Mouse (Mus musculus) liver, adult 2 months (tissue): ENCODE measurements around the gene E2f1. TPM values are rescaled to one million over a fixed set of nuclear protein-coding genes. Genes with fewer than 3 reads are reported as not detected.

ENCODE experiments used
- DNase-seq: peaks from one replicate; pipeline ENCODE4 v3.0.0-alpha.2; 2011; ENCODE audit warnings: low read depth, low spot score; ENCODE audit errors: extremely low read depth
- H3K27ac ChIP-seq: fragments of 200-500 bp; replicated peaks from 2 replicates; pipeline ENCODE4 v1.5.1; 2012; ENCODE audit warnings: low read depth, mild to moderate bottlenecking, control low read depth, inconsistent platforms, low read length; ENCODE audit not compliant: insufficient read depth
- H3K27me3 ChIP-seq: fragments of 200-500 bp; 2 replicates; pipeline ENCODE4 v1.6.1; 2012; ENCODE audit warnings: mild to moderate bottlenecking, moderate library complexity, low read length, inconsistent platforms; ENCODE audit not compliant: control insufficient read depth, insufficient read depth
- H3K36me3 ChIP-seq: fragments of 200-500 bp; 2 replicates; pipeline ENCODE4 v1.6.1; 2012; ENCODE audit warnings: low read length, inconsistent platforms; ENCODE audit not compliant: control insufficient read depth, insufficient read depth
- H3K4me1 ChIP-seq: fragments of 200-500 bp; 2 replicates; pipeline ENCODE4 v1.6.1; 2011; ENCODE audit warnings: low read length; ENCODE audit not compliant: control insufficient read depth, insufficient read depth
- H3K4me3 ChIP-seq: fragments of 200-500 bp; 2 replicates; pipeline ENCODE4 v1.5.1; 2011; ENCODE audit warnings: low read depth, mild to moderate bottlenecking, control low read depth, low read length, moderate library complexity; ENCODE audit not compliant: insufficient read depth
- H3K79me2 ChIP-seq: fragments of 200-500 bp; 2 replicates; pipeline ENCODE4 v1.6.1; 2012; ENCODE audit warnings: inconsistent platforms, mild to moderate bottlenecking, low read length, moderate library complexity; ENCODE audit not compliant: control insufficient read depth, insufficient read depth
- H3K9ac ChIP-seq: fragments of 200-500 bp; 2 replicates; pipeline ENCODE4 v1.6.1; 2012; ENCODE audit warnings: low read depth, mild to moderate bottlenecking, control low read depth, inconsistent platforms, low read length
- CTCF ChIP-seq: fragments of 200-500 bp; IDR thresholded peaks from 2 replicates; pipeline ENCODE4 v1.5.1; 2011; ENCODE audit warnings: low read depth, low read length, control low read depth
- POLR2A ChIP-seq: fragments of 200-500 bp; IDR thresholded peaks from 2 replicates; pipeline ENCODE4 v1.6.1; 2011; ENCODE audit warnings: low read length, control low read depth; ENCODE audit not compliant: insufficient read depth; ENCODE audit errors: extremely low read depth
- WGBS: fragments of 180-500 bp; shearing (Covaris S2); methylation state at CpG from one replicate; pipeline ENCODE4 v1.1.7; 2018; 5-methylcytosine and 5-hydroxymethylcytosine counted together
- polyA plus RNA-seq: library from polyadenylated mRNA; depleted of rRNA; stranded (reverse); fragments of >200 nt; gene quantifications from 2 replicates; pipeline ENCODE4 v1.2.3, GENCODE M21; 2012; rRNA removed
- total RNA-seq: library from RNA; depleted of rRNA; stranded (reverse); fragments of >200 nt; gene quantifications from 2 replicates; pipeline ENCODE4 v1.2.3, GENCODE M21; 2014; rRNA removed

The E2f1 gene
- total and polyA plus RNA-seq, 2 experiments = 1.1 to 2.4 TPM

- TF ChIP-seq POLR2A (no peak), CTCF (no peak)
- H3K79me2 ChIP-seq = no peaks in the 10 kb centered on the region; the same call in 1 of the 2 replicates
- H3K9ac ChIP-seq = no peak overlapping the region
- DNase-seq = no peak
- no peaks in the 10 kb centered on the region for H3K27me3 ChIP-seq
- peaks cover 45% of the 10 kb centered on the region for H3K36me3 ChIP-seq
- no peaks in the 10 kb centered on the region for H3K4me1 ChIP-seq
- H3K4me3 ChIP-seq = no peak overlapping the region
- no peak overlapping the region for H3K27ac ChIP-seq
Observed at GRCm38 (mm10) chr2:154521449-154521848, 48.2 kb downstream of the E2f1 start.

DNA sequence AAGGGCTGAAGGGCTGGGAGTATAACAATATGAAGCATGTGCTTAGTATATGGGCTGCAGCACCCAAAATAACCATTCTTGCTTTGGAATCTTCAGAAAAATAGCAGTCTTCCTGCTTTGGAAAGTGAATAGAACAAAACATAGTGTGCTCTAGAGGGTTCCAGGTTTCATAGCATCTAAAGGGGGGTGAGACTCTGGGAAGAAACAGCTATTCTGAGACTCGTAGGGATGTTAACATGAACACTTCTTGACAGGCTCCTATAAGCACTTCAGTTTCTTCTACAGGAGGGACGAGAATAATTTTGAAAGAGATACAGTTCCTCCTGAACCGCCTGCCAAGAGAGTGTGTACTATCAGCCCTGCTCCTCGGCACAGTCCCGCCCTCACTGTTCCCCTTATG lies 52.3 kb downstream of the E2f1 start:
- WGBS = 92% methylated on average over 5 of the region's 5 CpGs
- no peaks in the 10 kb centered on the region for H3K79me2 ChIP-seq
- TF ChIP-seq POLR2A (no peak), CTCF (no peak)
- no peak overlapping the region for H3K9ac ChIP-seq
- no peak for DNase-seq
- no peaks in the 10 kb centered on the region for H3K4me1 ChIP-seq
- H3K36me3 ChIP-seq = peaks cover 27% of the 10 kb centered on the region
- H3K4me3 ChIP-seq = no peak overlapping the region
- H3K27me3 ChIP-seq = no peaks in the 10 kb centered on the region
- H3K27ac ChIP-seq = no peak overlapping the region

GRCm38 (mm10) chr2:154516944-154517343 lies 52.7 kb downstream of the E2f1 start:
- TF ChIP-seq POLR2A = no peak
- no peak for TF ChIP-seq CTCF
- H3K27me3 ChIP-seq = no peaks in the 10 kb centered on the region
- no peak overlapping the region for H3K4me3 ChIP-seq
- DNase-seq = no peak
- H3K36me3 ChIP-seq = peaks cover 28% of the 10 kb centered on the region
- WGBS = 80% methylated on average over 3 of the region's 3 CpGs
- H3K79me2 ChIP-seq = no peaks in the 10 kb centered on the region
- H3K9ac ChIP-seq = no peak overlapping the region
- no peaks in the 10 kb centered on the region for H3K4me1 ChIP-seq
- no peak overlapping the region for H3K27ac ChIP-seq

- 85% methylated on average over 3 of the region's 3 CpGs for WGBS
- no peak for DNase-seq
Observed at GRCm38 (mm10) chr2:154510141-154510540, 59.6 kb downstream of the E2f1 start.

More at GRCm38 (mm10) chr2:154510141-154510540, 59.6 kb downstream of the E2f1 start:
- Histone ChIP-seq H3K36me3 (peaks cover 19% of the 10 kb centered on the region), H3K27ac (no peak overlapping the region), H3K4me3 (no peak overlapping the region), H3K9ac (no peak overlapping the region), H3K79me2 (no peaks in the 10 kb centered on the region), H3K4me1 (peaks cover 4% of the 10 kb centered on the region), H3K27me3 (no peaks in the 10 kb centered on the region)
- no peak for TF ChIP-seq POLR2A
- TF ChIP-seq CTCF = no peak

Other genes starting within 250 kb of the E2f1 start
- 21.8 and 28.8 TPM in 2 replicates for gene Cdk5rap1, start 196.9 kb downstream of the E2f1 start, total RNA-seq
- gene Cdk5rap1, start 196.9 kb downstream of the E2f1 start, polyA plus RNA-seq = 10.5 and 11.0 TPM in 2 replicates
- gene Snta1, start 161.8 kb downstream of the E2f1 start, total RNA-seq = 10.3 and 11.3 TPM in 2 replicates
- 21.4 and 24.7 TPM in 2 replicates for gene Snta1, start 161.8 kb downstream of the E2f1 start, polyA plus RNA-seq
- gene Cbfa2t2, start 133.4 kb downstream of the E2f1 start, total RNA-seq = 7.3 and 10.3 TPM in 2 replicates
- gene Cbfa2t2, start 133.4 kb downstream of the E2f1 start, polyA plus RNA-seq = 4.3 and 4.6 TPM in 2 replicates
- not detected in 2 replicates for gene 1700003F12Rik, start 22.8 kb downstream of the E2f1 start, total RNA-seq
- 0.54 TPM in 2 replicates for gene 1700003F12Rik, start 22.8 kb downstream of the E2f1 start, polyA plus RNA-seq
- gene Actl10, start 18.1 kb downstream of the E2f1 start, total RNA-seq = 0.09 and 0.13 TPM in 2 replicates
- not detected in 2 replicates for gene Actl10, start 18.1 kb downstream of the E2f1 start, polyA plus RNA-seq
- gene Necab3, start 11.0 kb downstream of the E2f1 start, total RNA-seq = 0.09 and 0.13 TPM in 2 replicates
- gene Necab3, start 11.0 kb downstream of the E2f1 start, polyA plus RNA-seq = 0.09 TPM in 1 of 2 replicates, not detected in the other
- 39.9 and 51.1 TPM in 2 replicates for gene Pxmp4, start 33.8 kb upstream of the E2f1 start, total RNA-seq
- gene Pxmp4, start 33.8 kb upstream of the E2f1 start, polyA plus RNA-seq = 127 and 134 TPM in 2 replicates
- 0.18 and 1.0 TPM in 2 replicates for gene Zfp341, start 43.4 kb upstream of the E2f1 start, total RNA-seq
- gene Zfp341, start 43.4 kb upstream of the E2f1 start, polyA plus RNA-seq = 3.2 TPM in 2 replicates
- gene 4930519P11Rik, start 43.5 kb upstream of the E2f1 start, total RNA-seq = not detected in 2 replicates
- gene 4930519P11Rik, start 43.5 kb upstream of the E2f1 start, polyA plus RNA-seq = 0.37 TPM in 1 of 2 replicates, not detected in the other
- gene Chmp4b, start 81.8 kb upstream of the E2f1 start, total RNA-seq = 54.4 and 57.7 TPM in 2 replicates
- gene Chmp4b, start 81.8 kb upstream of the E2f1 start, polyA plus RNA-seq = 37.6 and 37.8 TPM in 2 replicates
- gene Gm14214, start 200.1 kb upstream of the E2f1 start, total RNA-seq = not detected in 2 replicates
- gene Gm14214, start 200.1 kb upstream of the E2f1 start, polyA plus RNA-seq = not detected in 2 replicates
- 57.6 and 61.0 TPM in 2 replicates for gene Raly, start 221.2 kb upstream of the E2f1 start, total RNA-seq
- 79.0 and 82.2 TPM in 2 replicates for gene Raly, start 221.2 kb upstream of the E2f1 start, polyA plus RNA-seq
- gene a, start 221.5 kb upstream of the E2f1 start, total RNA-seq = not detected in 2 replicates
- not detected in 2 replicates for gene a, start 221.5 kb upstream of the E2f1 start, polyA plus RNA-seq